Mouse (Mus musculus): ENCODE data around the gene Synpr. TPM values are rescaled to one million over a fixed set of nuclear protein-coding genes. Genes with fewer than 3 reads are reported as not detected.

Synpr gene
- total RNA-seq, 2 experiments from 2014 or later, result not detected

GRCm38 (mm10) chr14:13519239-13520011 is 234.8 kb downstream of the Synpr start:
- no peak for ATAC-seq (ENCODE audit: poor library complexity, severe bottlenecking)

GRCm38 (mm10) chr14:13547746-13548145 is 263.2 kb downstream of the Synpr start:
- no peak for ATAC-seq (ENCODE audit: poor library complexity, severe bottlenecking)

- ATAC-seq (ENCODE audit: poor library complexity, severe bottlenecking), result no peak
Observed at GRCm38 (mm10) chr14:13551209-13551608, 266.6 kb downstream of the Synpr start.

GRCm38 (mm10) chr14:13553616-13554370 is 269.2 kb downstream of the Synpr start:
- no peak for ATAC-seq (ENCODE audit: poor library complexity, severe bottlenecking)

DNA sequence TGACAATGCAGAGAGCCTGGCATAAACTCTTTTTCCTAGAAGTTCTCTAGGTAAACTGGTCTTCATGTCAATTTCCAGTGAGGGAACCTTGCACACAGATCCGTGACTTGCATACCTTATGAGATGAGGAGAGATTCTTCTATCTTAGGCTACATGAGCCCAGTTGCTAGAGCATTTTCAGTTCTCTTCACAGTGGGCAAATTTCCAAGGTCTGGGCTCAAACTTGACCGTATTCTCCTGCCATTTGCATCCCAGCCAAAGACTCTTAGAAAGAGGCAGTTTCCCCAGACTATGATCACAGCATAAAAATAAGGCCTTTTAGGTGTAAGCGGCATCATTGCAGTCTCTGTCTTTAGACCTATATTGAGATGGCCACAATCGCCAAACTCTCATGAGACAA is 270.1 kb downstream of the Synpr start:
- ATAC-seq (ENCODE audit: poor library complexity, severe bottlenecking), result no peak

GRCm38 (mm10) chr14:13558117-13558516 is 273.5 kb downstream of the Synpr start:
- no peak for ATAC-seq (ENCODE audit: poor library complexity, severe bottlenecking)

DNA sequence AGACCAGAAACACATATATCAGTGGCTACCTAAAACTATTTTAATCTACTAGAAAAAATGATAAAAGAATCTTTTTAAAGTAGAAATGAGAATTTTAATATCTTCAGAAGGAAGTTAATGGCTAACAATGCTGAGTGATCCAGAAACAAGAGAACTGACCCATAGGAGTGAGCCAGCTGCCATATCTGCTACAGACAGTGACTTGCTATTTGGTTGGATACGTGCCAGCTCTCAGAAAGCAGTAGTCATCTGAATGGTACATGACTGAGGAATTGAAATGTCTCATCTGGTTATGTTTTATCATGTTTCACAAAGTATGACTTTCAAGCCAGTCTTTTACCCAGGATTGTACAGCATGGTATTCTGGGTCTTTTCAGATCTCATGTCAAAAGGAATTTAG is 282.7 kb downstream of the Synpr start:
- no peak for ATAC-seq (ENCODE audit: poor library complexity, severe bottlenecking)

- no peak for ATAC-seq (ENCODE audit: poor library complexity, severe bottlenecking)
Observed at GRCm38 (mm10) chr14:13567996-13568395, 283.4 kb downstream of the Synpr start.

GRCm38 (mm10) chr14:13571941-13572340 is 287.4 kb downstream of the Synpr start:
- ATAC-seq (ENCODE audit: poor library complexity, severe bottlenecking), result no peak

DNA sequence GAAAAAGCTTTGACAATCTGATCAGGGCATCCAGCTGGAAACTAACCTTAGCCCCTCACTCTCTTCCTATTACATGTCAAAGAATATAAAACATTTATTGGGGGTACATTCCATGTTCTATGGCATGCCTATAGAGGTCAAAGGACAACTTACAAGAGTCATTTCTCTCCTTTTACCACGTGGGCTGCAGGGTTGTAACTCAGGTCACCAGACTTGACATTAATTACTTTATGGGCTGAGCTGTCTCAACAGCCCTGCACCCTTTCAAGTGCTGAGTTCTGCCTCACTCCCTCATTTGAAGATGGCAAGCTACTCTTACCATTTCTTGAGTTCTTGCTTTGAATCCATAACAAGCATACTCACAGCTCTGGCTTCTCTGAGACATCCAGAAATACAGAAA is 287.9 kb downstream of the Synpr start:
- ATAC-seq (ENCODE audit: poor library complexity, severe bottlenecking), result no peak

- no peak for ATAC-seq (ENCODE audit: poor library complexity, severe bottlenecking)
Observed at GRCm38 (mm10) chr14:13578101-13578500, 293.5 kb downstream of the Synpr start.

- no peak for ATAC-seq (ENCODE audit: poor library complexity, severe bottlenecking)
Observed at GRCm38 (mm10) chr14:13578744-13579143, 294.2 kb downstream of the Synpr start.

DNA sequence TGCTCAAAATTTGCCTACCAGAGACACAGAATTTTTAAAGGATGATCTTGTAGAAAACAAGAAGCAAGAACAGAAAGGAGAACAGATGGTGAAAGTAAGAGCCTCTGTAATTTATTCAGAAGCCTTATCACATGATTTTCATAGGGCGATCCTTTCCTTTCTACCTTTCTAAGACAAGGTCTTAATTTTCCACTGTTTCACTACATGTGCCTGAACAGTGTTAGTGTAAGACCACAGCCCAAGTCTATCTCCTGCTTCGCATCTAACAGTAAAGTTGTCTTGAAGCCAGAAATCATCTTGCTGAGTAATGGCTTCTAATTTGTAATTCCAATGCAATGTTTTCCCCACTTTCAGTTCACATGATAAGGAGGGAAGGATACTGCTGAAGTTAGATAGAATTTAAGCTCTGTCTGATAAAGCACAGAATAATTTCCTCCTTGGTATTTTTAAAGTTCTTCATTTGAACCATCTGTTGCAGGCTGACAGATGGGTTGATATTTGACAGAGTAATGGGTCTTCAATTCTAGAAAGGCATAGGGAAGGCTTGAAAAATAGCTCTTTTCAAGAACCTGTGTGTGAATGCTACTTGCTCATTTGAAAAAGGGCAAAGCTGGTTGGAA is 308.9 kb downstream of the Synpr start:
- ATAC-seq (ENCODE audit: poor library complexity, severe bottlenecking), result no peak

DNA sequence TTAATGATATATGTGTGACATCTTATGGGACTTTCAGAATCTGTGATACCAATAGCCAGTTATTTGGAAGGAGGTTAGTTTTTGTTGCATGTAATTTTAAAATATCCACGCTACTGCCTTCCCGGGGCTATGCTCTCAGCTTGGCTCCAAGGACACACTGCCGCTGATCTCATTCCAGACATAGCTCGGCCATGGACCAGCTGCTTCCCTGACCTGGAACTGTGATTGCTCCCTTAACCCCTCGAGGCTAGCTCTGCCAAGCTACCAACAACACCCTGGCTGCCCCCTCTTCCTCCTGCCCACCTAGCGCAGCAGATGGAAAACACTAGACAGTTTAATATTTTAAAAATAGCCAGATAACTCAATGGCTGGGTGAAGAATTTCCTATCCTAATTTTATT is 311.7 kb downstream of the Synpr start:
- no peak for ATAC-seq (ENCODE audit: poor library complexity, severe bottlenecking)

DNA sequence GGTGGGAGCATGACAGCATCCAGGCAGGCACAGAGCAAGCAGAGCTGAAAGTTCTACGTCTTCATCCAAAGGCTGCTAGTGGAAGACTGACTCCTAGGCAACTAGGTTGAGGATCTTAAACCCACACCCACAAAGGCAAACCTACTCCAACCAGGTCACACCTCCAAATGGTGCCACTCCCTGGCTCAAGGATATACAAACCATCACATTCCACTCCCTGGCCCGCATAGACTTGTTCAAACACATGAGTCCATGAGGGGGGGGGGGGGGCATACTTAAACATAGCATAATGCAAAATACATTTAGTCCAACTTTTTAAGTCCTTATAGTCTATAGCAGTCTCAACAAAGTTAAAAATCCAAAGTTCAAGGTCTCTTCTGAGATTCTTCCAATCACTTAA is 312.6 kb downstream of the Synpr start:
- ATAC-seq (ENCODE audit: poor library complexity, severe bottlenecking), result no peak

- no peak for ATAC-seq (ENCODE audit: poor library complexity, severe bottlenecking)
Observed at GRCm38 (mm10) chr14:13620531-13620930, 336.0 kb downstream of the Synpr start.

GRCm38 (mm10) chr14:13649865-13650264 is 365.3 kb downstream of the Synpr start:
- ATAC-seq (ENCODE audit: poor library complexity, severe bottlenecking), result no peak

DNA sequence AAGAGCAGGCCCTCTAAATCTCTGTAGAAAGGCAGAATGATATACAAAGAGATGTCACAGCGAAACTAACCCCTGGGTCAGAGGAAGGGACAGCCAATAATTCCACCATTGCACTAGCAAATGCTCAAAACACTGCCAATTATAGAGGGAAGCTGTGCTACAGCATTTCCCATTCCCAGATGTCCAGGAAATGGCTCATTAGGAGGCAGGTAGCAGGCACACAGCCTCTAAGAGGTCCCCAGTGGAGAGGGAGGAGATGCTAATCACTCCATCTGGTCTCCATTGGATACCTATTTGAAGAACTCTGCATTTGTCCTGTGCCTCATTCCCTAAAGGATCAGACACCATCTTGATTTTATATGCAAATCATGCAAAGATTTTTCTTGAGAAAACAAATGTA is 366.5 kb downstream of the Synpr start:
- ATAC-seq (ENCODE audit: poor library complexity, severe bottlenecking), result no peak

DNA sequence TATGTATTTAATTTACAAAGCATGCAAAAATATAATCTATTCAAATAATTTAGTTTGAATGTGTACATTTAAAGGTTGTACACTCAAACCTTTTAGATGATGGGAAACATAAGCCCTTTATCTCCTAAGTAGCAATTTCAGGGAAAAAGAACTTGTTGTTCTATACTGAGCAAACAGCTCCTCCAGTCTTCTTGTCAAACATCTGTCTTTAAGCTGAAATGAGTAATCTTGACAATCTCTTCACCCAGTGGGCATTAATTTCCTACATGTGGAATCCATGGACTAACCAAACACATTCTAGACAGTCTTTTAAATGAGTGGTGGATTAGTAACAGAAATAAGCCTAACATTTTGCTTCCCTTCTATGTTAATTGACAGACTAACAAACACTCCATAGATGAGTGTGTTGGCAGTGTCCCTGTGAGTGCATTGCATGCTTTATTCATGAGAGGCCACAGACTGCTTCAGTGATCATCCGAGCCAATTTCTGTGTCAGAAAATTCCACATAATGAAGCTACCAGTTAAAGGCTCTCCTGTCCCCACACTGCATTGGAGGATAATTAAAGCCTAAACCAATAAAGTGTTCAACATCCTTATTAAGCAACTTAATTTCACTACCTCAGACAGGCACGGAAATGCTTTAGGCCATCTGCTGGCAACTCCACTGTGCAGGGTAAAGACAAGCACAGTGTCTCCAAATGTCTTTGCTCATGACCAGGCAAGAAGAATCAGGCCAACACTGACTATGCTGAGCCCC is 367.1 kb downstream of the Synpr start:
- ATAC-seq (ENCODE audit: poor library complexity, severe bottlenecking), result no peak

Data from megakaryocyte, adult 5-6 weeks (primary cell).